Mouse (Mus musculus) forebrain, embryonic 13.5 days (tissue): Measurements from ENCODE around the gene Pfdn6. TPM values are rescaled to one million over a fixed set of nuclear protein-coding genes. Genes with fewer than 3 reads are reported as not detected.

ENCODE experiments used
- ATAC-seq: fragments of 200-750 bp; cut with Nextera tagmentation; 2 replicates; pipeline ENCODE4 v1.8.0; 2017
- H3K27ac ChIP-seq: fragments of 300-500 bp; sonication (generic); 2 replicates; pipeline ENCODE4 v1.5.1; 2015; ENCODE audit warnings: inconsistent platforms, mild to moderate bottlenecking, moderate library complexity
- H3K27me3 ChIP-seq: fragments of 300-500 bp; sonication (generic); 2 replicates; pipeline ENCODE4 v1.6.1; 2015; ENCODE audit warnings: mild to moderate bottlenecking, inconsistent platforms
- H3K36me3 ChIP-seq: fragments of 300-500 bp; sonication (generic); 2 replicates; pipeline ENCODE4 v1.6.1; 2015; ENCODE audit warnings: mild to moderate bottlenecking, inconsistent platforms; ENCODE audit not compliant: poor library complexity, severe bottlenecking
- H3K4me1 ChIP-seq: fragments of 300-500 bp; sonication (generic); 2 replicates; pipeline ENCODE4 v1.6.1; 2015; ENCODE audit warnings: inconsistent platforms
- H3K4me2 ChIP-seq: fragments of 300-500 bp; sonication (generic); 2 replicates; pipeline ENCODE4 v1.6.1; 2015; ENCODE audit warnings: inconsistent platforms, mild to moderate bottlenecking, moderate library complexity
- H3K4me3 ChIP-seq: fragments of 300-500 bp; sonication (generic); 2 replicates; pipeline ENCODE4 v1.5.1; 2015; ENCODE audit warnings: mild to moderate bottlenecking, inconsistent platforms
- H3K9ac ChIP-seq: fragments of 300-500 bp; sonication (generic); 2 replicates; pipeline ENCODE4 v1.6.1; 2015; ENCODE audit warnings: mild to moderate bottlenecking, inconsistent platforms
- H3K9me3 ChIP-seq: fragments of 300-500 bp; sonication (generic); replicated peaks from 2 replicates; pipeline ENCODE4 v1.6.1; 2016; ENCODE audit warnings: inconsistent platforms
- WGBS: fragments of 180-500 bp; shearing (Covaris S2); methylation state at CpG from one replicate; pipeline ENCODE4 v1.1.7; 2015; 5-methylcytosine and 5-hydroxymethylcytosine counted together
- polyA plus RNA-seq: library from polyadenylated mRNA; unstranded; fragments of >200 nt; fragmentation: Nextera tagmentation; extraction: Ambion mirVana; gene quantifications from 2 replicates; pipeline ENCODE4 v1.2.1, GENCODE M21; 2015

The Pfdn6 gene
- polyA plus RNA-seq, 1 experiment from 2014 or later, result 214 TPM

- no peak overlapping the region for H3K27ac ChIP-seq
- no peaks in the 10 kb centered on the region for H3K4me1 ChIP-seq
- peak; percentile 80 for ATAC-seq
- H3K9me3 ChIP-seq, result no peaks in the 10 kb centered on the region; the same call in 1 of the 2 replicates
- no peak overlapping the region for H3K4me3 ChIP-seq
- H3K4me2 ChIP-seq, result no peak overlapping the region
- H3K36me3 ChIP-seq, result peaks cover 23% of the 10 kb centered on the region
- 6% methylated on average over 9 of the region's 9 CpGs for WGBS
- H3K9ac ChIP-seq, result no peak overlapping the region
- peaks cover 13% of the 10 kb centered on the region; the same call in 1 of the 2 replicates for H3K27me3 ChIP-seq
These were observed 28.3 kb upstream of the Pfdn6 start for GRCm38 (mm10) chr17:33968489-33968888.

GRCm38 (mm10) chr17:33965846-33966550 lies 25.9 kb upstream of the Pfdn6 start:
- WGBS, result 92% methylated on average over 16 of the region's 16 CpGs
- no peak overlapping the region for H3K27ac ChIP-seq
- no peak overlapping the region for H3K4me3 ChIP-seq
- H3K27me3 ChIP-seq, result no peaks in the 10 kb centered on the region
- H3K4me1 ChIP-seq, result no peaks in the 10 kb centered on the region
- no peak for ATAC-seq
- no peak overlapping the region for H3K9ac ChIP-seq
- peaks cover 48% of the 10 kb centered on the region for H3K36me3 ChIP-seq
- H3K9me3 ChIP-seq, result no peaks in the 10 kb centered on the region; the same call in 1 of the 2 replicates
- H3K4me2 ChIP-seq, result no peak overlapping the region

GRCm38 (mm10) chr17:33965082-33965845 lies 25.1 kb upstream of the Pfdn6 start:
- Histone ChIP-seq H3K4me3 (no peak overlapping the region), H3K9me3 (no peaks in the 10 kb centered on the region; the same call in 1 of the 2 replicates), H3K4me2 (no peak overlapping the region), H3K36me3 (peaks cover 55% of the 10 kb centered on the region), H3K4me1 (no peaks in the 10 kb centered on the region), H3K27me3 (no peaks in the 10 kb centered on the region), H3K9ac (no peak overlapping the region), H3K27ac (no peak overlapping the region)
- WGBS, result 93% methylated on average over 17 of the region's 17 CpGs
- no peak for ATAC-seq

- 94% methylated on average over 7 of the region's 7 CpGs for WGBS
- Histone ChIP-seq H3K4me3 (no peak overlapping the region), H3K36me3 (peaks cover 79% of the 10 kb centered on the region), H3K4me1 (0 out of 2 replicates have a peak, but pooled peaks cover under 1% of the 10 kb centered on the region), H3K4me2 (no peak overlapping the region), H3K9me3 (no peaks in the 10 kb centered on the region), H3K27me3 (no peaks in the 10 kb centered on the region), H3K9ac (no peak overlapping the region), H3K27ac (no peak overlapping the region)
- ATAC-seq, result no peak
These were observed 22.7 kb upstream of the Pfdn6 start for GRCm38 (mm10) chr17:33962876-33963275.

- no peak overlapping the region for H3K9ac ChIP-seq
- H3K4me1 ChIP-seq, result peaks cover 15% of the 10 kb centered on the region
- 93% methylated on average over 15 of the region's 15 CpGs for WGBS
- no peak overlapping the region for H3K27ac ChIP-seq
- H3K36me3 ChIP-seq, result peaks cover 65% of the 10 kb centered on the region
- no peak for ATAC-seq
- no peak overlapping the region for H3K4me2 ChIP-seq
- no peaks in the 10 kb centered on the region for H3K9me3 ChIP-seq
- H3K4me3 ChIP-seq, result no peak overlapping the region
- no peaks in the 10 kb centered on the region for H3K27me3 ChIP-seq
These were observed 19.8 kb upstream of the Pfdn6 start for GRCm38 (mm10) chr17:33959948-33960347.

GRCm38 (mm10) chr17:33959135-33959534 lies 19.0 kb upstream of the Pfdn6 start:
- H3K4me1 ChIP-seq, result peaks cover 23% of the 10 kb centered on the region
- peaks cover 71% of the 10 kb centered on the region for H3K36me3 ChIP-seq
- no peak overlapping the region for H3K4me3 ChIP-seq
- no peak for ATAC-seq
- no peaks in the 10 kb centered on the region for H3K27me3 ChIP-seq
- H3K9me3 ChIP-seq, result no peaks in the 10 kb centered on the region
- H3K4me2 ChIP-seq, result no peak overlapping the region
- H3K27ac ChIP-seq, result no peak overlapping the region
- no peak overlapping the region for H3K9ac ChIP-seq
- 96% methylated on average over 13 of the region's 13 CpGs for WGBS

GRCm38 (mm10) chr17:33958451-33958850 lies 18.3 kb upstream of the Pfdn6 start:
- Histone ChIP-seq H3K4me1 (peaks cover 29% of the 10 kb centered on the region), H3K27ac (no peak overlapping the region), H3K27me3 (no peaks in the 10 kb centered on the region), H3K9ac (no peak overlapping the region), H3K4me2 (no peak overlapping the region), H3K9me3 (no peaks in the 10 kb centered on the region), H3K36me3 (peaks cover 71% of the 10 kb centered on the region), H3K4me3 (no peak overlapping the region)
- WGBS, result 95% methylated on average over 11 of the region's 11 CpGs
- ATAC-seq, result no peak

- peaks cover 71% of the 10 kb centered on the region for H3K36me3 ChIP-seq
- WGBS, result 92% methylated on average over 6 of the region's 6 CpGs
- no peak for ATAC-seq
- H3K4me1 ChIP-seq, result peaks cover 39% of the 10 kb centered on the region
- no peak overlapping the region for H3K4me2 ChIP-seq
- no peak overlapping the region for H3K9ac ChIP-seq
- H3K4me3 ChIP-seq, result no peak overlapping the region
- no peaks in the 10 kb centered on the region for H3K9me3 ChIP-seq
- H3K27ac ChIP-seq, result no peak overlapping the region
- H3K27me3 ChIP-seq, result no peaks in the 10 kb centered on the region
These were observed 17.4 kb upstream of the Pfdn6 start for GRCm38 (mm10) chr17:33957493-33957892.

- peaks cover 70% of the 10 kb centered on the region for H3K36me3 ChIP-seq
- H3K27ac ChIP-seq, result peak overlapping the region; percentile 88
These were observed 16.2 kb upstream of the Pfdn6 start for GRCm38 (mm10) chr17:33956336-33956735.

GRCm38 (mm10) chr17:33955555-33956214 lies 15.5 kb upstream of the Pfdn6 start, which contains the start of the genes Vps52 and Rps18:
Vps52 (plus strand) TSS chr17:33955812.
Rps18 (minus strand) TSS chr17:33956001.
- Histone ChIP-seq H3K27ac (peak within 1 kb of the TSS; percentile 92), H3K4me3 (peak within 1 kb of the TSS; percentile 98), H3K27me3 (no peaks in the 10 kb centered on the region), H3K9me3 (no peaks in the 10 kb centered on the region), H3K4me1 (peaks cover 57% of the 10 kb centered on the region), H3K4me2 (peak within 1 kb of the TSS; percentile 95), H3K9ac (peak within 1 kb of the TSS; percentile 98), H3K36me3 (peaks cover 64% of the 10 kb centered on the region)
- WGBS, result 0% methylated on average over 50 of the region's 50 CpGs
- peak; percentile 93 for ATAC-seq

More at GRCm38 (mm10) chr17:33956336-33956735, 16.2 kb upstream of the Pfdn6 start:
- Histone ChIP-seq H3K9ac (peak overlapping the region; percentile 98), H3K27me3 (no peaks in the 10 kb centered on the region), H3K4me1 (peaks cover 51% of the 10 kb centered on the region), H3K9me3 (no peaks in the 10 kb centered on the region), H3K4me2 (peak overlapping the region; percentile 95), H3K4me3 (peak overlapping the region; percentile 98)
- 6% methylated on average over 10 of the region's 10 CpGs for WGBS
- ATAC-seq, result no peak

GRCm38 (mm10) chr17:33954646-33955554 lies 14.8 kb upstream of the Pfdn6 start:
- Histone ChIP-seq H3K27me3 (no peaks in the 10 kb centered on the region), H3K27ac (peak overlapping the region; percentile 92), H3K4me3 (peak overlapping the region; percentile 98), H3K4me1 (peaks cover 65% of the 10 kb centered on the region), H3K9ac (peak overlapping the region; percentile 98), H3K36me3 (peaks cover 63% of the 10 kb centered on the region), H3K9me3 (no peaks in the 10 kb centered on the region), H3K4me2 (peak overlapping the region; percentile 95)
- WGBS, result 1% methylated on average over 33 of the region's 33 CpGs
- ATAC-seq, result no peak; the same call in 1 of the 2 replicates
